Mouse (Mus musculus) right cerebral cortex, postnatal 25 days (tissue): ENCODE results near the gene Pla1a.

Experiments
- DNase-seq: peaks from one replicate; pipeline ENCODE4 v3.0.0; 2022

Gene Pla1a

GRCm38 (mm10) chr16:38431446-38432185 is 1.3 kb downstream of the Pla1a start:
- DNase-seq: no peak

GRCm38 (mm10) chr16:38425799-38426198 is 7.1 kb downstream of the Pla1a start:
- DNase-seq: no peak

GRCm38 (mm10) chr16:38425374-38425773 is 7.6 kb downstream of the Pla1a start:
- no peak for DNase-seq

- no peak for DNase-seq
Observed at GRCm38 (mm10) chr16:38414953-38415352, 18.0 kb downstream of the Pla1a start.

- DNase-seq: no peak
Observed at GRCm38 (mm10) chr16:38408416-38408815, 24.5 kb downstream of the Pla1a start.

GRCm38 (mm10) chr16:38407584-38407983 is 25.4 kb downstream of the Pla1a start:
- DNase-seq: no peak

GRCm38 (mm10) chr16:38406708-38407107 is 26.2 kb downstream of the Pla1a start:
- DNase-seq: no peak

GRCm38 (mm10) chr16:38406293-38406692 is 26.7 kb downstream of the Pla1a start:
- DNase-seq: no peak

GRCm38 (mm10) chr16:38403639-38404038 is 29.3 kb downstream of the Pla1a start:
- DNase-seq: no peak

GRCm38 (mm10) chr16:38401468-38401867 is 31.5 kb downstream of the Pla1a start:
- DNase-seq: no peak

GRCm38 (mm10) chr16:38400311-38400960 is 32.5 kb downstream of the Pla1a start:
- no peak for DNase-seq

GRCm38 (mm10) chr16:38399531-38400231 is 33.3 kb downstream of the Pla1a start:
- DNase-seq: peak; percentile 27

- DNase-seq: no peak
Observed at GRCm38 (mm10) chr16:38399076-38399475, 33.9 kb downstream of the Pla1a start.

- no peak for DNase-seq
Observed at GRCm38 (mm10) chr16:38398266-38398665, 34.7 kb downstream of the Pla1a start.

GRCm38 (mm10) chr16:38396155-38396554 is 36.8 kb downstream of the Pla1a start:
- DNase-seq: no peak

GRCm38 (mm10) chr16:38395060-38395730 is 37.8 kb downstream of the Pla1a start:
- DNase-seq: no peak

GRCm38 (mm10) chr16:38394191-38394618 is 38.7 kb downstream of the Pla1a start:
- DNase-seq: no peak

GRCm38 (mm10) chr16:38392126-38392894 is 40.6 kb downstream of the Pla1a start:
- DNase-seq: no peak

- DNase-seq: no peak
Observed at GRCm38 (mm10) chr16:38390322-38390721, 42.6 kb downstream of the Pla1a start.

- no peak for DNase-seq
Observed at GRCm38 (mm10) chr16:38389284-38389893, 43.6 kb downstream of the Pla1a start.

- no peak for DNase-seq
Observed at GRCm38 (mm10) chr16:38388757-38389156, 44.2 kb downstream of the Pla1a start.

GRCm38 (mm10) chr16:38387389-38387788 is 45.6 kb downstream of the Pla1a start:
- DNase-seq: no peak
